Mouse (Mus musculus) heart, adult 8-10 months (tissue): ENCODE results near the gene Anxa6. TPM values are rescaled to one million over a fixed set of nuclear protein-coding genes. Genes with fewer than 3 reads are reported as not detected.
"Not testable (repeated sequence)": the region's sequence is repeated elsewhere in the genome, so short reads cannot be mapped to it uniquely, and the experiment has no call there.

Experiments used
- DNase-seq: peaks from one replicate; pipeline ENCODE4 v3.0.0; 2022; ENCODE audit warnings: low spot score
- total RNA-seq, 4 experiments: library from RNA; stranded (reverse); gene quantifications; 2 replicates each; pipeline ENCODE4 v1.2.4; 2022

The Anxa6 gene
- total RNA-seq, 4 experiments from 2014 or later = 202 to 217 (median 212) TPM

DNA sequence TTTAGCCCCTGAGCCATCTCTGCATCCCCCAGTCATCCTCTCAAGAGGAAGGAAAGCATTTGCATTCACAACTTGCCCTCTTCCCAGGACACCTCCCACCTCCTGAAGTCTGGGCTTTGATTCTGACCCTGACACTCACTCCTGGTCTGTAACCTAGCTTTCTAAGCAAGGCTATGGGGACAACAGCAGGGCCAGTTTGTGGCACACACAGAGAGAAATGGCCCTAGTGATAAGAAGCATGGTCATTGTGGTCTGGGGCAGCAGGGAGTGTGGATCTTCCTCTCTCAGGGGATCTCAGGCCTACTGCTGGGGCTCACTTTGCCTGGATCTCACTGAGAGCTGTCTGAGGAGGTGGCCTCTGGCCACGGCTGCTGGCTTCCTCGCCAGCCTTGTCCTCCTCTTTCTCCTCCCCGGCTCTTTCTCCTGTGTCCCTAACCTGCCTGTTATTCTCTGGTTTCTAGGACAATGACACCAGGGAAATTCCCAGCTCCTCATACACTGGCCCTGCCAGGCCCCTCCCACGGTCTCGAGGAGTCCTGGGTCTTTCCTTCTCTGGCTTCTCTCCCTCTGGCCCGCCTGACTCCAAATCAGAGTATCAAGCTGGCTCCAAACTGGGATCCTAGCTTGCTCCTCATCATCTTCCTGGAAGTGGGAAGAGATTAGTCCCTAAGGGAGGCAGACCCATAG lies 71.9 kb downstream of the Anxa6 start:
- DNase-seq = peak; percentile 42

DNA sequence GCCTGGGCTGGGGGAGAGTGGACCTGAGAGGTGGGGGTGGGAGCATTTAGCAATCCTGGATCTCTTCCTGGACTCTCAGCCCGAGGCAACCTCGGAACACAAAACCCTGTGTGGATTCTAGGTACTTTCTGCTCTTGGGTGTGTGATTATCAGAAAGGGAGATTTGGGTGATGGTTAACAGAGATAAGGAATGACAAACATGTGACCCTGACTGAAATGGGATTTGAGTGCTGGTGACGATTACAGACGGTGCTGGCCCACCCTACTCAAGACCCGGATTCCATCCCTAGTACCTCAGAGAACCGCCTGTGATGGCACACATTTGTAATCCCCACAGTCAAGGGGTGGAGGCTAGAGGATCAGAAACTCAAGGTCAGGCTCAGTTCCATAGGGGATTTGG lies 73.0 kb downstream of the Anxa6 start:
- no peak for DNase-seq

DNA sequence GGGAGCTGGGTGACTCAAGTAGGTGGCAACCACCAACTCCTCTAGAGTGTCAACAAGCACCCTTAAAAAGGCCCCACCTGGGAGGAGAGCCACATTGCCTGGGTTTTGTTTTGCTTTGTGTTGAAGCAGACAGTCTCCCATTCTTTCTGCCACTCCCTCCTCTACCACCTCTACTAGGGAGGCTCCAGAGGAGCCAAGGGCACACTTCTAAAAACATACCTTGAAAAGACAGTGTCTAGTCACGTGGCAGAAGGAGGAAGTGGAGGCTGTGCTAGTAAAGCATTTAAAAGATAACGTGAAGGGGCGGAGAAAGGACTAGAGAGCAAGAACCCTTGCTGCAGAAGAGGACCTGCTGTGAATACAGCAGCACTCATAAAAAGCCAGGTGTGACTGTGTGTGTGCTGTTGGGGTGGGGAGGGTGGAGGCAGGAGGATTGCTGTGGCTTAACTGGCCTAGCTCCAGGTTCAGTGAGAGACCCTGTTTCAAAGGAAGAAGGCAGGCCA lies 74.6 kb downstream of the Anxa6 start:
- DNase-seq = no peak

DNA sequence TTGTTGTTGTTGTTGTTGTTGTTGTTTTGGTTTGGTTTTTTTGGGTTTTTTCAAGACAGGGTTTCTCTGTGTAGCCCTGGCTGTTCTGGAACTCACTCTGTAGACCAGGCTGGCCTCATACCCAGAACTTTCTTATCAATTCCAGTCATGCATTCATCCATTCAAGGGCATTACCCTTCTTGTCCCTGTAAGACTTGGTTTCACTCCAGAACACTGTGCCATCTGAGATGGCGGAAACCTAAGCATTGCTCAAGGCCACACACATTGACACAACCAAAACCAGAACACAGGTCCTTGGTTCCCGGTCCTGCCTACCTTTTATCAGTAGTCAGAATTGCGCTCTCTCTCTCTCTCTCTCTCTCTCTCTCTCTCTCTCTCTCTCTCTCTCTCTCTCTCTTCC lies 75.5 kb downstream of the Anxa6 start:
- DNase-seq = not testable (repeated sequence)

DNA sequence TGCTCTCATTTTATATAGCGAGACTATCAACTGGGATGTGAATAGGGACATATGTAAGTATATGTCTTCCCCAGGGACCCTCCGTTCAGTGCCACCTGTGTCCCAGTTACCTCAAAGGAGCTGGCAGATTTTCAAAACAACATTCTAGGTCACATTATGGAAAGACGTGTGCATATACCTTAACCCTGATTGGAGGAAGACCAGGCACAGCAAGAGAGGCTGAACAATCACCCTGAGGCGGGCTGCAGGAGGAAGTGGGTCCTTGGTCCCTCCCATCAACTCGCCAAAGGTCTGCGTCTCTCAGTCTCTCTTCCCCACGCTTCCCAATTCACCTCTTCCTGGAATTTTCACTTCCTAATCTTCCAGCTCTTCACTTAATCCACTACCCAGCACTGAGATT lies 76.3 kb downstream of the Anxa6 start:
- no peak for DNase-seq

DNA sequence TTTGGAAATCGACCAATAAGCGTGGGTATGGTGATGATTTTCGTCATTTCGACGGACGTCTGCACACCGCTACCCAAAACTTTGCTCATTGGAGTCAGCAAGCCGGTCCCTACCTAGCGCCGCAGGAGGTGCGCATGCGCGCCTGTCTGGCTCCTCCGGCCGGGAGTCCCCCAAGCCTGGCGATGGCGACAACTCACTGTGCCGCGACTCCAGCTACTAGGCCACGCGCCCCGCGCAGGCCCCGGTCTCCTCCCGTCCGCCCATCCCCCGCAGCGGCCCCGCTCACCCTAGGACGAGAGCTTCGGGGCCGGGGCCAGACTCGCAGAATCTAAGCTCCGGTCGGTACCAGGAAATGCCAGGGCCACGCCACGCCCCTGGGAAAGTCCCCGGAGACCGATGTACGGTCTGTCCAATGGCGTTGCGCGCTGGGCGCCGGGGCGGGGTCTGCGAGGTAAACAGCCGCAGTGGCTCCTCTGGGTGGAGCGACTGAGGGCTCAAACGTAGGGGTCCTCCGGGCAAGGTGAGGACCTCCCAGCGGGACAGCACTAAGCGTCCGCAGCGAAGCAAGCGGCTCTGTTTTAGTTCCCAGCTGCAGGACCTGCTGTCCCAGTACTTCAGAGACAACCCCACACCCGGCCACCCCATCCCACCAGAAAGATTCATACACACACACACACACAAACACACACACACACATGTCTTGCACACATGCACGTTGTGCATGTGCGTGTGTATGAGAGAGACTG lies 77.3 kb downstream of the Anxa6 start:
- DNase-seq = peak; percentile 99

DNA sequence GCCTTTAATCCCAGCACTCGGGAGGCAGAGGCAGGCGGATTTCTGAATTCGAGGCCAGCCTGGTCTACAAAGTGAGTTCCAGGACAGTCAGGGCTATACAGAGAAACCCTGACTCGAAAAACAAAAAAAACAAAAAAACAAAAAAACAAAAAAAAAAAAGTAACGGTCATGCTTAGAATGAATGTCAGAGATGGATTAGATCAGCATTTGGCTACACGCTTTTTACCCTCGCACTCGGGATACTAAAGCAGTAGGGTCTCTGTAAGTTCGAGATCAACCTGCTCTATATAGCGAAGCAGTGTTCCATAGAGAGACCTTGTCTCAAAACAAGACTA lies 77.9 kb downstream of the Anxa6 start:
- DNase-seq = not testable (repeated sequence)

DNA sequence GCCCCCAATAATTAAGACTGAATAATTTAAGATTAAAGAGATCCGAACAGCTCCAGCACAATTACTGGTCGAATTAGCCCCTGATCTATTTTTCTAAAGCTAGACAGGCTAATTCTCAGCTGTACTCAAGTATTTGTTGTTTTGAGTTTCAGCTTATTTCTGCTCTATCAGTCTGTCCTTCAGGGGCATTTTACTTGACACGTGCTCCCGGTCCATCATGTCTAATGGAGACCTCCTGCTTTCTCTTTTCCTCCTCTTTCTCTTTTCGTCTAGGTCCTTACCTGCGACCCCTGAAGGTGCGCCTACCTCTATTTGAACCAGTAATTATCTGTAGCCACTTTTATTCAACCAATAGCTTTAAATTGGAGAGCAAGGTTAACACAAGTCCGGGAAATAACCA lies 78.5 kb downstream of the Anxa6 start:
- DNase-seq = no peak

DNA sequence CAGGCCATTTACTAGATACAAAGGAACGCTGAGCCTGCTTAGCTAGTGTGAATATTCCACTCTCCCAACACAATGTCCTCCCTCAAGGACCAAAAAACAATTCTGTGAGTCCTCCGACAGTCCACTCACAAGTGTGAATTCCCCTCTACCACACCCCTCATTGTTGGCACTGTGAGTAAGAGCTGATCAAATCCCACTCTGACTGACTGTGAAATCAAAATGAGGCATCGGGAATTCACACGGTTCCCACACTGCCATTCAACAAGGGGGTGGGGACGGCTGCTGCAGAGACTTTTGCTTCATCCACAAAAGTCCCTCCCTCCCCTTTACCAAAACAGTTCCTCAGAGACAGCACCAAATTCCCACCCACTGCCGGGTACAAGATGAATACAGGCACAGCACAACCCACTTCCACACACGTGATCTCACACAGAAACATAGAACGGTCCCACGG lies 79.2 kb downstream of the Anxa6 start:
- no peak for DNase-seq

DNA sequence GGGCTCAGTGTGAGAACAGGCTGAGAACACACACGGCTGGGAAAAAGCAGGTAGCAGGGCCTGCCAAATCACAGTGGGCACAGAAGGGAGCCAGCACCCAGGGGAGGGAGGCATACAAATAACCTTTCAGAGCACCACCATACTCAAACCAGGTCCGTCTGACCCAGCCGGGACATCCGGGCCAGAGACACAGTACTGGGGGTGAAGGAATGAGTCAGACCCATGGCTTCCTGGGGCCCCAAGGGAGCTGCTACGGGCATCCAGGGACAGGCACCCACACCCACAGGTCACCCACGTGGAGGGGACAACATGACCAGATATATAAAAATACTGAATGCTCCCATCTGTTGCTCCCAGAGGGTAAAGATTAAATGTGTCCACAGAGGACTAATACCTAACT lies 80.6 kb downstream of the Anxa6 start:
- DNase-seq = no peak

DNA sequence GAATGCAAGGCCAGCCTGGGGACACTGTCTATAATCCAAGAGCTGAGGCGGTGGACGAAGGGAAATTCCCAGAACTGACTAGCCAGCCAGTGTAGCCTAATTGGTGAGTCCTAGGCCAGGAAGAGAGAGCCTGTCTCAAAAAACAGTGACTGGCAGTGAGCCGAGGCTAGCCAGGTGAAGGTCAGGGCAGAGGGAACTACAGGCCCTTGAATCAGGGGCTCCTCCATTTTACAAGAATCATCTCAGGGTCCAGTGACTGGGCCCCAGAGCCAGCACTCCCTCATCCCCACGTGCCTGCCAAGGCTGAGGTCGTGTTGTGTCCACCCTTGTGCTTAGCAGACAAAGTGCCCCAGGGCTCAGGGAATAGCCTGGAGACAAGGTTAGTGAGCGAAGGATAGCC lies 82.6 kb downstream of the Anxa6 start:
- DNase-seq = no peak

DNA sequence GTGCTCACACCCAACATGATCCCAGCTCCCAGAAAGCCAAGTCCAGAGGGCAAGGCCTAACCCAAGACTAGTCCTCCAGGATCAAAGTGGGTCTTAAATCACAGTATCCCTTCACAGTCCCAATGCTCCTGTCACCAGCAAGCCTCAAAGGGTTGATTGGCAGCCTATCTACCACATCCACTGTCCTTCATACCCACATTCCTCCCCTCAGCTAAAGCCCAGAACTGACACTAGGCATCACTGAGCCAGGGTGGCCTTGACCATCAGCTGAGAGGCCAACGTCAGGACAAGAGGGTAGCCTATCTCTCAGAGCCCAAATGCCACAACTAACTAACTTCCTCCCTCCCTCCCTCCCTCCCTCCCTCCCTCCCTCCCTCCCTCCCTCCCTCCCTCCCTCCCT lies 83.5 kb downstream of the Anxa6 start:
- DNase-seq = no peak

DNA sequence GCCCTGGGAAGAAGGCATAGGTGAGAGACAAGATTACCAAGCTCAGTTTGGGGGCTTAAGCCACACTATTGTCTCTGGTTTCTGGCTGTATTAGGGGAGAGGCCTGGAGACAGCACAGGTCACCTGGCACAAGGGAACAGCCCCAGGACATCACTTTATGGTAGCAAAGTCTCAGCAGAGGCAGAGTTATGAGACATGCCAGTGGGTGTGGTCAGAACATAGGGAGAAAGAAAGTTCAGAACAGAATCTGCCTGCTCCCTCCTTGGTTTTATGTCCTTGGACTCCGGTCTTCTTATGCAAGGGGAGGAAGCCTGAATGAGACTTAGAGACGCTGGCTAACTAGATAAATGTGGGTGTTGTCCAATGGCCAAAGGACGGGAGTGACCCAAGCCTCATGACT lies 88.5 kb downstream of the Anxa6 start:
- DNase-seq = no peak

DNA sequence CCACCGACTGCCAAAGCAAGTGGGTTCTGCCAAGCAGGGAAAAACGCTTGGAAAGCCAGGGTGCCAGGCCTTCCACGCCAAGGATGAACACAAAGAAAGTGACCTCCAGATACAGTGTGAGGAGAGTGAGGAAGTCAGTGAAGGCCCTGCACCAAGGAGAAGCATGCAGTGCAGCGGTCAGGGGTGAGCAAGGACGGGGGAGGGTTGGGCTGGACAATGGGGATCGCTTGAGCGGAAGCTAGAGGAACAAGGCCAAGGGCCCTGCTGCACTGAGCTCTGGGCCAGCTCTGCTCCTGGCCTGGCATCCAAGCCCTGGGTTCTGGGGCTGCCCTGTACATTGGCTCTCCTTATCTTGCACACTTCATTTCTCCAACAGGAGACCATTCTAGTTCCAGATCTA lies 93.2 kb downstream of the Anxa6 start:
- no peak for DNase-seq

DNA sequence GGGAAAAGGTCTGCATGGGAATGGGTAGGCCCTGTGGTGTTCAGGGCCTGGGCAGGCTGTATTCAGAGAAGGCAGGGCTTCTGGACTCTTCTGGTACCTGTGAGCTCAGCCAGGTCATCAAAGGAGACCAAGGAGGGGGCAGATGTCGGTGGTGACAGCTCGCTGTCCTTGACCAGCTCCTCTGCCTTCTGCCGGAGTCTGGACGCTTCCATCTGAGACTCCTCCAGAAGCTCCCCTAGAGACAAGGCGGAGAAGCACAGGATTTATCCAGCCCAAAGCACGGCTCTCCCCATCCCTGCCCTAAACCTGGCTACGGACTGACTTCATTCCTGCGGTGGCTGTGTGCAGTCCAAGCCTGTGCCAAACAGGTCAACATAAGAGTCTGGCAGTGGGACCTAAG lies 93.7 kb downstream of the Anxa6 start:
- DNase-seq = no peak

DNA sequence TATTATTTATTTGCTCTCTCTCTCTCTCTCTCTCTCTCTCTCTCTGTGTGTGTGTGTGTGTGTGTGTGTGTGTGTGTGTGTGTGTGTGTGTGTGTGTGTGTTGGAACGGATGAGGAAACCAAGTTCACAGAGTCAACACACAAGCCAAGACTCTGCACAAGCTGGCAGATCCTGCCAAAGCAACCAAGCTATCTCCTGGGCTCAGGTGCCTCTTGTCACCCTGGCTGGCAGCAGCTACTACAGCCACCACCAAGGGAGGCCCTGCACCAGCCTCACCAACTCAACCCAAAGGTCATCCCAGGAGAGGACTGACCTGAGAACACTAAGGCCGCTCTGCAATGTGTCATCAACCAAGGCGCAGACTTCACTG lies 96.5 kb downstream of the Anxa6 start:
- DNase-seq = no peak

DNA sequence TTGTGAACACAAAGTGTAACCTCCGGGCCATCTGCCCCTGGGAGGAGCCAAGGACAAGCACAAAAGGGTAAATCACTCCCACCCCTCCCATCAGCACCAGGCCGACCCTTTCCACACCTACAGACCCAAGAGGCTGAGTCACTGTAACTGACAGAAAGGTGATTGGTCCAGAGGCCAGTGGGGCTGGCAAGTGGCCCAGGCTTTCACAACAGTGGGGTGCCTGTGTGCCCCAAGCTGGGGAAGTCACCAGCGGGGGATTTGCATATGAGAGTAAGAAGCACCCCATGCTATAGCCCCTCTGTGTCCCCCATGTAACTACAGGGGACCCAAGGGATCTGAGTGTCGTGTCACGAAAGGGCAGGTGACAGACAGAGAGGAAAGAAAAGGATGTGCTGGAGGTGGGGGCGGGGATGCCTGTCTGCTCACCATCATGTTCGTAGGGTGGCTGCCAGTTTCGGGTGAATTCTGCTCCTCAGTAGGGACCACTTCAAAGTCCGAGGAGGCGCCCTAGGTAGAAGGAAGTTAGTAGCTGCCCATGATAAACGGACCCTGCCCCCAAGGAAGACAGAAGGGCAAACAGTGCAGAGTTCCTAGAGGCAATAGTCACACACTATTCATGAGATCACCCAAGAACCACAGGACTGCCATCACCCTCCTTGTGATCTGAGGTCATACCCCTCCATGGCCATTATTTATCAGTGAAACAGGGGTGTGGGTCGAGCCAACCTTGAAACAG lies 97.0 kb downstream of the Anxa6 start:
- no peak for DNase-seq

DNA sequence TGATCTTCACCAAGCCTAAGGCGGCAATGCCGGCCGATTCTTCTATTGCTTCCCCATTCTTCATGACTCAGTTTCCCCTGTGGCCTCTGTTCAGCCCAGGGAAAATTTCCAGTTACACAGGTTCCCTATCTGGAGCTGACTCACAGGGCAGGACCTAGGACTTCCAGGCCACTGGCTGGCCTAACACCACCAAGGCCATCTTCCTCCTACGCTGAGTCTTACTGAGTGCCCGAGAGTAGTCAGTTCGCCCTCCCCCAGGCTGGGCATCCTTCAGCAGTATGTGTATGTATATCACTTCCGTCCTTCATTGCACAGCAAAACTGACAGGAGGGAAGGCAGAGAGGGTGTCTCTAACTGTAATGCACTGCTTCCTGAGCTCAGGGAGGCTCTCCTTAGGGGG lies 99.0 kb downstream of the Anxa6 start:
- DNase-seq = no peak

DNA sequence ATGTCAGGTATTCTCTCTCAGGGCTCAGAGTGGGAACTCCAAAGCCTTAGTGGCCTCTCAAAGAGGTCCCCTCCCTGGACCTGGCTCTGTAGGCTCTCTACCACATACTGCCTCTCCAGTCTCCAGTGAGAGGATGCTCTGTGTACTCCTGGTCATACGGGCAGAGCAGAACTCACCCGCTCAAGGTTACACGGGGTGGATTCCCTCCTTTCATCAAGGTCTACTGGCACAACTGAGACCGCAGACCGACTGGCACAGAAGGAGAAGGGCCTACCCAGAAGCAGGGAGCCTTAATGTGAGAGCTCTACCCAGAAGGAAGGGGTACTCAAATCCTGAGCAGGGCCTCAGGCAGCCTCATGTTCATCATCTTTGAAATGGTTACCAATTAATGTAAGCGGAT lies 100.7 kb downstream of the Anxa6 start:
- DNase-seq = no peak

DNA sequence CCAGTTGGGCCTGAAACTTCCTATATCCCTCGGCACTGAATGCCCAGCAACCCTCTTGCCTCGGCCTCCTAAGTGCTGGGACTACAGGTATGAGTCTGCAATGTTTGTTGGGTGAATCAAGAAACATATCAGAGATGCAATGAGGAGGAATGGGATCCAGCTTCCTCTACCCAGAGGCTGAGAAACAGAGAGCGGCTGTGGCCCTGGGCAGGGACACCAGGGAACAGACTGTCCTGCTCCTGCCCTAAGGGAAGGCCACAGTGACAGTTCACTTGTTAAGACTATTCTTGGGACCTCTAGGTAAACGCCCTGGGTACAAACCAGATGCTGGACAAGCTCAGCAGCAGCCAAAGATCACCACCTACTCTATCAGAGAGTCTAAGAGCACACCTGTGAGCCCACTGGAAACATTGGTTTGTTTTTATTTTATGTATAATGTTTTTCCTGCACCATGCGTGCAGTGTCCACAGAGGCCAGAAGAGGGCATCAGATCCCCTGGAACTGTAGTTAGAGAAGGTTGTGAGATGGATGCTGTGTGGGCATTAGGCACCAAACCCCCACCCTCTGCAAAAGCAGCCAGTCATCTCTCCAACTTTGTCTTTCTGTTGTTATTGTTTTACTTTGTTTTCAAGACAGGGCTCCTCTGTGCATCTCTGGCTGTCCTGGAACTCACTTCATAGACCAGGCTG lies 101.7 kb downstream of the Anxa6 start:
- no peak for DNase-seq

DNA sequence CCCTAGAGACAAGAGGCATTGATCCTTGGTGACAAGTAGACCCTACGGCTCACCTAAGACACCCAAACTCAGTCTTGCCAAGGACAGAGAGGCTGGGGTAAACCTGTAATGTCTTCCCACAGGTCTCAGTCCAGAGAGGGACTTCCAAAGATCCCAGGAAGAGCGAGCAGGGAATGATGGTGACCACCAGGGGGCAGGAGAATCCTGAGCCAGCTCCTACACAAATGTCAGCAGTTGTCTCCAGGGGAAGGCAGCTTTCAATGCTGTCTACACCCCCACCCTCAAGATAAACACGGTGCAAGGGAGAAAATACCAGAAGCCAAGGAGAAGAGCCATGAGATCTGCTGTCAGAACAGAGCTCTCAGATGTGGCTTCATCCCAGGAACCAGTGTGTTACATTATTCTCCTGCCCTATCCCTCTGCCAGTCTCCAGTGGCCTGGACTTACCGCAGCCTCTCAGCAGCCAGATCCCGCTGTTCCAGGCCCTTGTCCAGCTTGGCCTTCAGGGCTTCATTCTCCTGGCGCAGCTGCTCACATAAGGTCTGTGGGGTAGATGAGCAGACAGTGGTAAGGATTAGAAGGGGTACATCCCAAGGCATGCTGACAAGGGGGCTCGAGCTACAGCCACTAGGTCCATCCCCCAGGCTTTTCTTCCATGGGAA lies 102.8 kb downstream of the Anxa6 start:
- DNase-seq = no peak

DNA sequence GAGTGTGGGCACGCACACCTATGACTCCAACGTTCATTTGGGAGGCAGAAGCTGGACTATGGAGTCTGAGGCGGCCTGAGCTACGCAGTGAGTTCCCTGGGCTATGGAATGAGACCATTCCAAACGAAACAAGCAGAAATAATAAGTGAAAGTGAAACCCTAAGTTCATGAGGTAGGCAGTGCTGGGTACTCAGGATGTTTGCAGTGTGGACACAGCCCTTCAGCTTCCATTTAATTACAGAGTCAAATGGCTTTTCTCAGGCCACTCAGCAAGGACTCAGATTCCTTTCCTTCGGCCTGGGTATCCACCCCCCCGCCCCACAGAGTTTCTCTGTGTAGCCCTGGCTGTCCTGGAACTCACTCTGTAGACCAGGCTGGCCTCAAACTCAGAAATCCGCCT lies 103.5 kb downstream of the Anxa6 start:
- no peak for DNase-seq
